Mouse (Mus musculus): ENCODE measurements around the gene Wscd1.

Wscd1 gene

GRCm38 (mm10) chr11:71749671-71750070 lies at the start of gene Wscd1:
Wscd1 (plus strand) TSS chr11:71749920.
- no peak for DNase-seq

GRCm38 (mm10) chr11:71728066-71728465 lies 21.7 kb upstream of the Wscd1 start:
- DNase-seq: no peak

GRCm38 (mm10) chr11:71729287-71729686 lies 20.4 kb upstream of the Wscd1 start:
- no peak for DNase-seq

GRCm38 (mm10) chr11:71733771-71734170 lies 15.9 kb upstream of the Wscd1 start:
- no peak for DNase-seq

GRCm38 (mm10) chr11:71737106-71737505 lies 12.6 kb upstream of the Wscd1 start:
- DNase-seq: no peak

- DNase-seq: no peak
Measured at GRCm38 (mm10) chr11:71738501-71739045, 11.1 kb upstream of the Wscd1 start.

- DNase-seq: no peak
Measured at GRCm38 (mm10) chr11:71745875-71746274, 3.8 kb upstream of the Wscd1 start.

- no peak for DNase-seq
Measured at GRCm38 (mm10) chr11:71747719-71748118, 2.0 kb upstream of the Wscd1 start.

- DNase-seq: no peak
Measured at GRCm38 (mm10) chr11:71750534-71751173, 934 bp downstream of the Wscd1 start.

- DNase-seq: no peak
Measured at GRCm38 (mm10) chr11:71751174-71751611, 1.5 kb downstream of the Wscd1 start.

GRCm38 (mm10) chr11:71751689-71752088 lies 2.0 kb downstream of the Wscd1 start:
- DNase-seq: no peak

GRCm38 (mm10) chr11:71752626-71753025 lies 2.9 kb downstream of the Wscd1 start:
- DNase-seq: no peak

GRCm38 (mm10) chr11:71755115-71755514 lies 5.4 kb downstream of the Wscd1 start:
- DNase-seq: no peak

GRCm38 (mm10) chr11:71756325-71756724 lies 6.6 kb downstream of the Wscd1 start:
- no peak for DNase-seq

GRCm38 (mm10) chr11:71758211-71759110 lies 8.7 kb downstream of the Wscd1 start:
- no peak for DNase-seq

GRCm38 (mm10) chr11:71760991-71761390 lies 11.3 kb downstream of the Wscd1 start:
- DNase-seq: no peak

GRCm38 (mm10) chr11:71763154-71763553 lies 13.4 kb downstream of the Wscd1 start:
- DNase-seq: no peak

- no peak for DNase-seq
Measured at GRCm38 (mm10) chr11:71763651-71764275, 14.0 kb downstream of the Wscd1 start.

- no peak for DNase-seq
Measured at GRCm38 (mm10) chr11:71764743-71765142, 15.0 kb downstream of the Wscd1 start.

- DNase-seq: no peak
Measured at GRCm38 (mm10) chr11:71765335-71765734, 15.6 kb downstream of the Wscd1 start.

GRCm38 (mm10) chr11:71766380-71766779 lies 16.7 kb downstream of the Wscd1 start:
- no peak for DNase-seq

GRCm38 (mm10) chr11:71767726-71768125 lies 18.0 kb downstream of the Wscd1 start:
- no peak for DNase-seq

- no peak for DNase-seq
Measured at GRCm38 (mm10) chr11:71769744-71770143, 20.0 kb downstream of the Wscd1 start.
